ENCODE assay signal across 8 mouse cellular contexts in the genomic region with DNA sequence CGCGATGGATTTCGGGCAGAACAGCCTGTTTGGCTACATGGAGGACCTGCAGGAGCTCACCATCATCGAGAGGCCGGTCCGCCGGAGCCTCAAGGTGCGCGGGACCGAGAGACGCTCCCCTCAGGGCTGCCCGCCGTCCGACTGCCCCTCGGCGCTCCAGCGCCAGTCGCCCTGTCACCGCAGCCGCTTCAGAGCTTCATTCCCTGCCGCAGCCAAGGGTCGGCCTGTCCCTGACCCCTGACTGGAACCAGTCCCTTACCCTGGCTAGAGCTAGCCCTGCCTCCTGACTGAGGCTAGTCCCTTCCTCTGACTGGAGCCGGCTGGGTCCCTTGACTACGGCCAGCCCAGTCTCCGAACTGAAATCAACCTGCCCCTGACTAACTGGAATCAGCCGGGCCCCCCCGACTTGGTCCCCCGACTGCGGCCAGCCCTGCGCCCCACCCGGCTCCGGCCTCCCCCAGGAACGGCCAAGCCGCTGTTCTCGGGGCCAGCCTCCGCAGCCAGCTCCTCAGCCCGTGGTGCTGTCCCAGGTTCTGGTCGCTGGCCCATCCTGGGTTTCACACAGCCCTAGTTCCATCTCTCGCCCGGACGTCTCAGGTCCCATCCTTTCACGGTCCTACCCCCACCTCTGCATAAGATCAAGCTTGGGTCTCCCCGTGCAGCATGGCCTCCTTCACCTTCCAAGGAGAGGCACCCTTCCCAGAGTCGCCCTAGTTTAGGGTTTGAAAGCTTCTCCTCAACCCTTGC. TPM values are rescaled to one million over a fixed set of nuclear protein-coding genes. Genes with fewer than 3 reads are reported as not detected.
A peak's percentile ranks its signal among the peaks of the same experiment; 100 is the strongest.
DNase-seq lines count a peak whose midpoint lies in the region; ATAC-seq and TF ChIP-seq lines count a peak whose summit lies in the region.

No protein-coding gene starts in this region.

- H3K9me3 ChIP-seq in hindbrain, postnatal 0 days (ENCODE audit: low read length) = no peaks in the 10 kb centered on the region
- H3K9me3 ChIP-seq in liver, postnatal 0 days (ENCODE audit: low read length) = no peaks in the 10 kb centered on the region

- peak; percentile 57 for ATAC-seq in hindbrain, postnatal 0 days
- ATAC-seq in liver, postnatal 0 days = peak; percentile 18

- intact Hi-C loops in gastrocnemius, adult 2 months (cut with DNase I) = no loop called here

- H3K4me1 ChIP-seq in hindbrain, postnatal 0 days (ENCODE audit: insufficient read depth, low read length) = no peaks in the 10 kb centered on the region
- H3K4me1 ChIP-seq in liver, postnatal 0 days (ENCODE audit: insufficient read depth) = peaks cover 18% of the 10 kb centered on the region

- H3K27ac ChIP-seq in gastrocnemius, adult 2 months = peak overlapping the region; percentile 67
- peak overlapping the region; percentile 57; the same call in 1 of the 2 replicates for H3K27ac ChIP-seq in hindbrain, postnatal 0 days
- no peak overlapping the region for H3K27ac ChIP-seq in liver, postnatal 0 days (ENCODE audit: low read depth)

- peak overlapping the region; percentile 66 for H3K4me2 ChIP-seq in hindbrain, postnatal 0 days (ENCODE audit: low read depth, low read length)
- H3K4me2 ChIP-seq in liver, postnatal 0 days (ENCODE audit: low read depth, low read length) = peak overlapping the region; percentile 97

- H3K36me3 ChIP-seq in hindbrain, postnatal 0 days (ENCODE audit: insufficient read depth, low read length) = no peaks in the 10 kb centered on the region
- no peaks in the 10 kb centered on the region for H3K36me3 ChIP-seq in liver, postnatal 0 days (replicated peaks; ENCODE audit: insufficient read depth, low read length)

- peak overlapping the region; percentile 71 for H3K9ac ChIP-seq in hindbrain, postnatal 0 days (replicated peaks; ENCODE audit: low read length)
- peak overlapping the region; percentile 58 for H3K9ac ChIP-seq in liver, postnatal 0 days (replicated peaks)

- TF ChIP-seq CTCF in gastrocnemius, adult 2 months (IDR thresholded peaks at IDR 0.05) = no peak
- no peak for TF ChIP-seq CTCF in hindbrain, postnatal 0 days (IDR thresholded peaks at IDR 0.05; ENCODE audit: low read depth)
- no peak for TF ChIP-seq CTCF in liver, postnatal 0 days (IDR thresholded peaks at IDR 0.05; ENCODE audit: low read depth)

- no peak for TF ChIP-seq EP300 in liver, postnatal 0 days (IDR thresholded peaks at IDR 0.05; ENCODE audit: low read depth)

- no peaks in the 10 kb centered on the region for H3K27me3 ChIP-seq in hindbrain, postnatal 0 days (ENCODE audit: insufficient read depth, low read length)
- peaks cover 13% of the 10 kb centered on the region for H3K27me3 ChIP-seq in liver, postnatal 0 days (ENCODE audit: insufficient read depth, low read length)

- H3K4me3 ChIP-seq in gastrocnemius, adult 2 months = peak overlapping the region; percentile 85
- peak overlapping the region; percentile 63 for H3K4me3 ChIP-seq in hindbrain, postnatal 0 days (ENCODE audit: low read length)
- peak overlapping the region; percentile 63 for H3K4me3 ChIP-seq in liver, postnatal 0 days (ENCODE audit: low read depth, low read length)

- peak; percentile 43 for DNase-seq in right cerebral cortex, postnatal 4 days
- no peak for DNase-seq in right cerebral cortex, postnatal 25 days
- peak; percentile 70 for DNase-seq in cerebellum, adult 11-12 months
- DNase-seq in gastrocnemius, adult 2 months = peak; percentile 50
- DNase-seq in hindbrain, postnatal 0 days (ENCODE audit: low spot score) = no peak
- peak; percentile 28 for DNase-seq in liver, postnatal 0 days
- peak; percentile 43 for DNase-seq in ovary, postnatal 36 days (ENCODE audit: low spot score)
- DNase-seq in yolk sac, embryonic 10.5 days (ENCODE audit: low spot score) = no peak

- WGBS in hindbrain, postnatal 0 days = 1% methylated on average over 44 of the region's 44 CpGs
- 3% methylated on average over 43 of the region's 44 CpGs for WGBS in liver, postnatal 0 days (ENCODE audit: insufficient replicate concordance)

RNA-seq across cellular contexts. Expression of gene Ppp4r4, which starts 0.7 kb away (rescaled TPM):
- under 1 TPM; 0.25 to 0.31 TPM for total RNA-seq in gastrocnemius, adult 2 months (2021)
- total RNA-seq in hindbrain, postnatal 0 days (2014; rRNA removed) = 6.6 and 6.7 TPM in 2 replicates
- polyA plus RNA-seq in hindbrain, postnatal 0 days (2015; fragmentation: Nextera tagmentation; extraction: Ambion mirVana) = 3.0 and 3.6 TPM in 2 replicates
- 1.0 and 1.1 TPM in 2 replicates for polyA plus RNA-seq in liver, postnatal 0 days (2015; fragmentation: Nextera tagmentation; extraction: Ambion mirVana)

Comparison
In these comparisons a context has a peak if more than half of its experiments do, and no peak if none do; other contexts are left out.
1. DNase-seq: peak in right cerebral cortex, postnatal 4 days (single experiment), cerebellum, adult 11-12 months (single experiment), gastrocnemius, adult 2 months (single experiment), liver, postnatal 0 days (single experiment) and ovary, postnatal 36 days (single experiment); none in right cerebral cortex, postnatal 25 days (single experiment), hindbrain, postnatal 0 days (single experiment) and yolk sac, embryonic 10.5 days (single experiment).
2. Peak in every context shown above with its lines, with median percentiles within 50 percentile points of each other: H3K4me3 ChIP-seq.